Mouse (Mus musculus): ENCODE measurements around the gene Calr3. TPM values are rescaled to one million over a fixed set of nuclear protein-coding genes. Genes with fewer than 3 reads are reported as not detected.

The Calr3 gene
- polyA plus RNA-seq, 1 experiment: 0.31 TPM

DNA sequence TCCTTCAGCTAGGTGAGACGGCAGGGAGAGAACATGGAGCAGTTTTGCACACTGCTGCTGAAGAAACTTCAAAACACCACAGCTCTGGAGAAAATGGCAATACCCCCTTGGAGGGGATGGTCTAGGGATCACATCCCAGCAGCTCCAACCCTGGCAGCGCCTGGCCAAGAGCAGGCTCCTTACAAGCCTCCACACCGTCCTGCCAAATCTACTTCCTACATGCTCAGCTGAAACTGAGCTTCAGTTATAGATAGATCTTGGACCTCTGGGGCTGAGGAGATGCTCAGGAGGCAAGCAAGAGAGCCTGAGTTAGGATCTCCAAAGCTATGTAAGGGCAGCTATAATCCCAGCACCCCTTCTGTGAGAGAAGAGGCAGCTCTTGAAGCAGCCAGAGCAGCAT, 40.7 kb downstream of the Calr3 start:
- Histone ChIP-seq H3K27me3 (ENCODE audit: control insufficient read depth, insufficient read depth, low read length) (no peaks in the 10 kb centered on the region), H3K27ac (ENCODE audit: control insufficient read depth, insufficient read depth, low read length) (no peak overlapping the region), H3K4me3 (ENCODE audit: control insufficient read depth, insufficient read depth, low read length) (no peak overlapping the region), H3K36me3 (ENCODE audit: control insufficient read depth, insufficient read depth, low read length) (0 out of 2 replicates have a peak, but pooled peaks cover 4% of the 10 kb centered on the region), H3K4me1 (replicated peaks; ENCODE audit: control insufficient read depth, insufficient read depth, low read length) (peaks cover 4% of the 10 kb centered on the region; the same call in 1 of the 2 replicates)
- WGBS: 97% methylated on average over 3 of the region's 3 CpGs
- no peak for DNase-seq
- TF ChIP-seq CTCF (IDR thresholded peaks at IDR 0.05; ENCODE audit: borderline replicate concordance, control insufficient read depth, extremely low read depth, insufficient read depth, low read length, poor library complexity): no peak
- no peak for TF ChIP-seq POLR2A (IDR thresholded peaks at IDR 0.05; ENCODE audit: control insufficient read depth, extremely low read depth, insufficient read depth, low read length, poor library complexity)

DNA sequence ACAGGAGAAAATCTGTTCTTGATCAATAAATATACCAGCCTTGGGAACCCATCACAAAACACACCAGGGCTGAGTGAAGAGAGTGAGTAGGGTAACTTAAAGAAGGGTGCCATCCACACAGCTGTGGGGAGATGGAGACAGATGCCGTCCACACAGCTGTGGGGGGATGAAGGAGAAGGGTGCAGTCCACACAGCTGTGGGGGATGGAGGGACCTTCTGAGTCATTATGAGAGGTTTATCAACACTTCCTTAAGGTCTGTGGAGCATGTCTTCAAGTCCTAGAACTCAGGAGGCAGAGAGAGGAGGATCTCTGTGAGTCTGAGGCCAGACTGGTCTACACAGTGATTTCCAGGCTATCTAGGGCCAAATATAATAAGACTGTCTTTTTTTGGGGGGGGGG, 42.3 kb downstream of the Calr3 start:
- no peak overlapping the region for H3K27ac ChIP-seq (ENCODE audit: control insufficient read depth, insufficient read depth, low read length)
- peaks cover 4% of the 10 kb centered on the region; the same call in 1 of the 2 replicates for H3K4me1 ChIP-seq (replicated peaks; ENCODE audit: control insufficient read depth, insufficient read depth, low read length)
- TF ChIP-seq CTCF (IDR thresholded peaks at IDR 0.05; ENCODE audit: borderline replicate concordance, control insufficient read depth, extremely low read depth, insufficient read depth, low read length, poor library complexity) (no peak), POLR2A (IDR thresholded peaks at IDR 0.05; ENCODE audit: control insufficient read depth, extremely low read depth, insufficient read depth, low read length, poor library complexity) (no peak)
- 81% methylated on average over 1 of the region's 1 CpGs for WGBS
- no peak overlapping the region for H3K4me3 ChIP-seq (ENCODE audit: control insufficient read depth, insufficient read depth, low read length)
- no peak for DNase-seq
- no peaks in the 10 kb centered on the region for H3K27me3 ChIP-seq (ENCODE audit: control insufficient read depth, insufficient read depth, low read length)
- H3K36me3 ChIP-seq (ENCODE audit: control insufficient read depth, insufficient read depth, low read length): peaks cover 11% of the 10 kb centered on the region; the same call in 1 of the 2 replicates

DNA sequence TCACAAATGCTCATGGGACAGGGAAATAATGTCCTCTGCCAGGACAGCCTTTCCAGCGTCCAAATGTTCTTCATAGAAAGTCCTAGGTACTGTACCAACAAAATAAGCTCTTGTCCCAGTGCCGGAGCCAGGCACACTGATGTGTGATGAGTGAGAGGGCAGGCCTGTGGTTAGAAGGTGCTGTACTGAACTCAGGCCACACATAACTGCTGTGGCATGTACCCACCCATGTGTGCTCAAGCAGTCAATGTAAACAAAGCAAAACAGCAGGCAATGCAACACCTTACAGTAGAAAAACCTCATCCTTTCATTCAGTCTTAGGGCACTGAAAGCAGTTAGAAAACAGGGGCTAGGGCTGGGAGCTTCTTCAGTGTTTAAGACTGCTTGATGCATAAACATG, 57.9 kb downstream of the Calr3 start:
- TF ChIP-seq CTCF (IDR thresholded peaks at IDR 0.05; ENCODE audit: borderline replicate concordance, control insufficient read depth, extremely low read depth, insufficient read depth, low read length, poor library complexity): no peak
- TF ChIP-seq POLR2A (IDR thresholded peaks at IDR 0.05; ENCODE audit: control insufficient read depth, extremely low read depth, insufficient read depth, low read length, poor library complexity): no peak
- 97% methylated on average over 2 of the region's 2 CpGs for WGBS
- H3K4me3 ChIP-seq (ENCODE audit: control insufficient read depth, insufficient read depth, low read length): no peak overlapping the region
- DNase-seq: no peak
- H3K4me1 ChIP-seq (replicated peaks; ENCODE audit: control insufficient read depth, insufficient read depth, low read length): no peaks in the 10 kb centered on the region
- no peaks in the 10 kb centered on the region for H3K27me3 ChIP-seq (ENCODE audit: control insufficient read depth, insufficient read depth, low read length)
- peaks cover 87% of the 10 kb centered on the region for H3K36me3 ChIP-seq (ENCODE audit: control insufficient read depth, insufficient read depth, low read length)
- no peak overlapping the region for H3K27ac ChIP-seq (ENCODE audit: control insufficient read depth, insufficient read depth, low read length)

DNA sequence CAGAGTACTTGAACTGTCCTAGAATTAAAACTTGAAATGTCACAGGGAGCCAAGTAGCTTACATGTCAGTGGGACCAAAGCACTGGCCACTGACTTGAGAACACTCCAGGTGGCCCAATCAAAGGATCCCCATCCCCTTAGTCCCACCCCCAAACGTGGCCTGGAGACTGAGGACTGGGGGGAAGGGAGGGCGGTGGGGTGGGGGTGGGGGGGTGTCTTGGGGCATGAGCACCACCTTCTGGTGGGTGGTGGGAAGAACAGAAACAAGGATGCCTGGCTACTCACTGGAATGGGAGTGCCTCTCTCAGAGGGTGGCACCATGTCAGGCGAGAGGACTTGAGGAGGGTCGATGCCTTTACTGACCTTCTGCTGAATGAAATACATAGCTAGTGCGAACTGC, 61.3 kb downstream of the Calr3 start:
- TF ChIP-seq CTCF (IDR thresholded peaks at IDR 0.05; ENCODE audit: borderline replicate concordance, control insufficient read depth, extremely low read depth, insufficient read depth, low read length, poor library complexity): no peak
- no peak for TF ChIP-seq POLR2A (IDR thresholded peaks at IDR 0.05; ENCODE audit: control insufficient read depth, extremely low read depth, insufficient read depth, low read length, poor library complexity)
- Histone ChIP-seq H3K4me1 (replicated peaks; ENCODE audit: control insufficient read depth, insufficient read depth, low read length) (no peaks in the 10 kb centered on the region), H3K4me3 (ENCODE audit: control insufficient read depth, insufficient read depth, low read length) (no peak overlapping the region), H3K27me3 (ENCODE audit: control insufficient read depth, insufficient read depth, low read length) (no peaks in the 10 kb centered on the region), H3K36me3 (ENCODE audit: control insufficient read depth, insufficient read depth, low read length) (peaks cover 86% of the 10 kb centered on the region), H3K27ac (ENCODE audit: control insufficient read depth, insufficient read depth, low read length) (no peak overlapping the region)
- DNase-seq: no peak
- 83% methylated on average over 5 of the region's 5 CpGs for WGBS

DNA sequence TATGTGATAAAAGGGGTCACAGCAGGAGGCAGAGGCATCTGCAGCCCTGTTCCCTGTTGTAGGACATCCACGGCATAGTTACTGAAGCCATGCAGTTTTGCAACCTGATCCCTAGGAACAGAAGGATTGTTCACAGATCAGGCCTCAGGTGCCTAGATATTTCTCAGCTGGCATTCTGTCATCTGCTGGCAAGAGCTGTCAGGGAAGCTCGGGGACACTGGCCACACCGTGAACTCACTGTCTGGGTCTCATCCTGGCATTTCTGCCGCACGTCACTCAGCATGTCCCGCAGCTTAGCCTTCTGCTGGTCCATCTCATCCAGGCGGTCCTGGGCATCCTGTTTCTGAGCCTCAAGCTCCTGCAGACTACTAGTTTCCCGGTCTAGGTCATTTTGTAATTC, 63.0 kb downstream of the Calr3 start:
- peaks cover 75% of the 10 kb centered on the region for H3K36me3 ChIP-seq (ENCODE audit: control insufficient read depth, insufficient read depth, low read length)
- no peaks in the 10 kb centered on the region for H3K27me3 ChIP-seq (ENCODE audit: control insufficient read depth, insufficient read depth, low read length)
- H3K4me3 ChIP-seq (ENCODE audit: control insufficient read depth, insufficient read depth, low read length): no peak overlapping the region
- no peak for DNase-seq
- H3K4me1 ChIP-seq (replicated peaks; ENCODE audit: control insufficient read depth, insufficient read depth, low read length): no peaks in the 10 kb centered on the region
- H3K27ac ChIP-seq (ENCODE audit: control insufficient read depth, insufficient read depth, low read length): no peak overlapping the region
- whole genome bisulfite sequencing: 98% methylated on average over 8 of the region's 8 CpGs
- no peak for TF ChIP-seq CTCF (IDR thresholded peaks at IDR 0.05; ENCODE audit: borderline replicate concordance, control insufficient read depth, extremely low read depth, insufficient read depth, low read length, poor library complexity)
- no peak for TF ChIP-seq POLR2A (IDR thresholded peaks at IDR 0.05; ENCODE audit: control insufficient read depth, extremely low read depth, insufficient read depth, low read length, poor library complexity)

DNA sequence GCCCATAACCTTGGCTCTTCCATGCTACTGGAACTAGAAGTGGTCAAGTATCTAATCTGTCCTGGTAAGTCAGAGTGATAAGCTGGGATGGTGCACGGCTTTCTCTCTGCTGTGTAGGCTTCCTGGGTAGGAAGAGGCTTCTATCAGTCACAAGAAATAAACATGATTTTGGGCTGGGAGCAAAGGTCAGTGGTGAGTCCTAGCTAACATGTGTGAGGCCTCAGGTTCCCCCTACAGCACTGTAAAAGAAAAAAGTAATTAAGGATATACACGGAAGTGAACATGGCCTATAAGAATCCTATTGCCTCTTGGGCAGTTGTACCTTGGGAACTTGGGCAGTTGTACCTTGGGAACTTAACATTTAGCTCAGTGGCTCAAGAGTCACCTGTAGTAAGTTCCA, 66.8 kb downstream of the Calr3 start:
- H3K36me3 ChIP-seq (ENCODE audit: control insufficient read depth, insufficient read depth, low read length): peaks cover 41% of the 10 kb centered on the region

DNA sequence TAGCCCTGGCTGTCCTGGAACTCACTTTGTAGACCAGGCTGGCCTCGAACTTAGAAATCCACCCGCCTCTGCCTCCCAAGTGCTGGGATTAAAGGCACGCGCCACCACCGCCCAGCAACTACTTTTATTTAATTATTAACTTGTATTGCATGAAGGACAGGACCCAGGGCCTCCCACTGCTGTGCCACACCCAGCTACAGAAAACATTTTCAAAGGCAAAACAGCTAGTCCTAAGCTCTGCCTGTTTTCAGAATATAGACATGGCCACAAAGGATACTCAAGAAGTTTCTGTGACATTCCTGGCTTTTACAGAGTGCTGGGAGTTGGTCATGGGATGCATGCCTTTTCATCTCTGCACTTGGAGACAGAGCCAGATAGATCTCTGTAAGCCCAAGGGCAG, 67.4 kb downstream of the Calr3 start:
- TF ChIP-seq POLR2A (IDR thresholded peaks at IDR 0.05; ENCODE audit: control insufficient read depth, extremely low read depth, insufficient read depth, low read length, poor library complexity) (no peak), CTCF (IDR thresholded peaks at IDR 0.05; ENCODE audit: borderline replicate concordance, control insufficient read depth, extremely low read depth, insufficient read depth, low read length, poor library complexity) (no peak)
- no peak overlapping the region for H3K4me3 ChIP-seq (ENCODE audit: control insufficient read depth, insufficient read depth, low read length)
- WGBS: 95% methylated on average over 5 of the region's 5 CpGs
- no peaks in the 10 kb centered on the region for H3K4me1 ChIP-seq (replicated peaks; ENCODE audit: control insufficient read depth, insufficient read depth, low read length)
- no peak overlapping the region for H3K27ac ChIP-seq (ENCODE audit: control insufficient read depth, insufficient read depth, low read length)
- no peak for DNase-seq
- H3K36me3 ChIP-seq (ENCODE audit: control insufficient read depth, insufficient read depth, low read length): peaks cover 41% of the 10 kb centered on the region
- H3K27me3 ChIP-seq (ENCODE audit: control insufficient read depth, insufficient read depth, low read length): no peaks in the 10 kb centered on the region

More for the DNA sequence above, 66.8 kb downstream of the Calr3 start:
- 97% methylated on average over 2 of the region's 2 CpGs for WGBS
- no peak for DNase-seq
- no peaks in the 10 kb centered on the region for H3K4me1 ChIP-seq (replicated peaks; ENCODE audit: control insufficient read depth, insufficient read depth, low read length)
- no peak overlapping the region for H3K4me3 ChIP-seq (ENCODE audit: control insufficient read depth, insufficient read depth, low read length)
- H3K27me3 ChIP-seq (ENCODE audit: control insufficient read depth, insufficient read depth, low read length): no peaks in the 10 kb centered on the region
- TF ChIP-seq CTCF (IDR thresholded peaks at IDR 0.05; ENCODE audit: borderline replicate concordance, control insufficient read depth, extremely low read depth, insufficient read depth, low read length, poor library complexity) (no peak), POLR2A (IDR thresholded peaks at IDR 0.05; ENCODE audit: control insufficient read depth, extremely low read depth, insufficient read depth, low read length, poor library complexity) (no peak)
- no peak overlapping the region for H3K27ac ChIP-seq (ENCODE audit: control insufficient read depth, insufficient read depth, low read length)

Data from thymus, adult 2 months (tissue).